Mouse (Mus musculus): Measurements from ENCODE around the gene Sec22c. TPM values are rescaled to one million over a fixed set of nuclear protein-coding genes. Genes with fewer than 3 reads are reported as not detected.
A peak's percentile ranks its signal among the peaks of the same experiment; 100 is the strongest.

Sec22c gene
- 10 to 100 TPM; 31.0 to 32.8 TPM for total RNA-seq (2021)
- long read RNA-seq, experiment 1, partial matches to known transcripts: 0 of 4 reads
- long read RNA-seq, experiment 1, other reads (novel, unspliced or antisense): 3 of 4 reads
- long read RNA-seq, experiment 2, partial matches to known transcripts: 1 of 2 reads
- long read RNA-seq, experiment 2, other reads (novel, unspliced or antisense): 1 of 2 reads

DNA sequence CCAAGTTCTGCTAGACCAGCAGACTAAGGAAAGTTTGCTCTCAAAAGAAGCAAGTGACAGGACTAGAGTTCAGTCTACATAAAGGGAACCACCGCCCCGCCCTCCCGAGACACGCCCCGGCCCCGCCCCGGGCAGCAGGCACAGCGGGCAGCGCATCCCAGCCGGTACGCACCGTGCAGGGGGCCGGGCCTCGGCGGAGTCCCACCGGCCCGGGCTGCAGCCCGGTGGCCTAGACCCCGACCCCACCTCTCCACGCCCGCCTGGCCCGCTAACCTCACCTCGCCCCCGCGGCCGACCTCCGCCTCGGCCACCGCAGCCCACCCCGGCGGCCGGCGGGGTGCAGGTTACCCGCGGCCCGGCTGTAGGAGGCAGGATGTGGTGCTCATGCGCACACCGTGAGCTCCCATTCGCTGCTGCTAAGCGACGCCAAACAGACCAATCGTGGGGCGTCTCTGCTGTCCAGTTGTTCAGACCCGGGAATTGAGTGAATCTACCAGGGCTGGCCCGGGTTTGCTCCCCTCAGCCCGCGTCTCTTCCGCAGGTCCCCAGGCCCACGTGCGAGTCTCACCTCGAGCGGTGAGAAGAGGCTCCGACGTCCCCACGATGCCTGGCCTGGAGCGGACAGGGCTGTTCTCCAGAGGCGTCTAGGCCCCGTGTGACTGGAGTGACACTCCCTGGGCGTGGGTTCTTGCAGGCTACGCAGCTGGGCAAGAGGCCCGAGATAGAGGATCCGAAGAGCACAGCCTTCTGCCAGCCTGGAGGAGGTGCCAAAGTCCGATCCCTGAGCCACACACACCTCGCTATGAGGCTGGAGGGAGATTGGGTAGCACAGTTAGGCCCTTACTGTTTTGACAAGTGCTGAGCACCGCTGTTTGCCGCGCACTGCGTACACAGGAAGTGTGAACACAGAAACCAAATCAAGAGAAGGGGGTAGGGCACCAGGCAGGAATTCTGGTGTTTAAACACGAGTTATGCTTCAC is at the start of gene Sec22c:
Gene Sec22c (minus strand): TSS at position 845 of the 980 bp plus-strand sequence.
- peak; percentile 84 to 88 for DNase-seq (ENCODE audit: extremely low spot score in 1 of 2, low spot score in 2 of 2)
- Histone ChIP-seq H3K27ac (peak within 1 kb of the TSS; percentile 83), H3K4me3 (peak within 1 kb of the TSS; percentile 77)
- intact Hi-C loops (cut with DNase I): no loop called here
- TF ChIP-seq CTCF (IDR thresholded peaks at IDR 0.05): no peak

DNA sequence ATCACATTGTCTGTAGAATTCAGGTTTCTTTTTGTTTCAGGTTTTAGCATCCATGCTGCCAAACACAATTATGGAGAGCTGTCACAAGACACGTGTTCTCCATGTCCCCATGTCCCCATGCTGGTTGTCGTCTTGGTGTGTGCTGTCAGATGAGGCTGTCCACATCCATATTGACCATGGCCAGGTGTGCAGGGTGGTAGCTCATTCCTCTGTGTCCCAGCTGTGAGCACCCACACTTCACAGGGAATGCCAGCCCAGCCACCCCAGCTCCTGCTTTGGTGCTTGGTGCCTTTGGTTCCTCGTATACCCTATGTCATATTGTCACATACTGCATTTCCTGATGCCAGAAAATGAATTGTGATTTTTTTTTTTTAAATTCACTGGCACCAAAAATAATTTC is 49.3 kb upstream of the Sec22c start:
- no peak for TF ChIP-seq CTCF (IDR thresholded peaks at IDR 0.05)
- DNase-seq (ENCODE audit: extremely low spot score in 1 of 2, low spot score in 2 of 2): no peak
- Histone ChIP-seq H3K27ac (no peak overlapping the region), H3K4me3 (no peak overlapping the region)
- intact Hi-C loops (cut with DNase I): no loop called here

DNA sequence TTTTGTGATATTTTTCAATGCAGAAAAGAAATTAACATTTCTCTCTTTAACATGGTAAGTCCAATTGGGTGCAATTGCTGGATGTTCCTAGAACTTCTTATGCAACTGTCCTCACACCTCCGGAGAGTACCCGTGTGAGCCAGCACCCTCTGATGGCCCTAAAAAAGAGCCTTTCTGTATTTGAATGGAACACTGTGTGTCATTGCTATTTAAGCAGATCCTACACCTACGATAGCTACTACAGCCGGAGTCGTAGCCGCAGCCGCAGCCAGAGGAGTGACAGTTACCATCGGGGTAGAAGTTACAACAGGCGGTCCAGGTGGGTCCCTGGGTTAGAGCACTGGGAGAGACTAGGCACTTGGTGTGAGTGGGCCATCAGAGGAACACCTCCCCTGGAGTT is 47.5 kb upstream of the Sec22c start:
- intact Hi-C loops (cut with DNase I): no loop called here
- peak overlapping the region; percentile 66 for H3K27ac ChIP-seq
- H3K4me3 ChIP-seq: no peak overlapping the region
- no peak for TF ChIP-seq CTCF (IDR thresholded peaks at IDR 0.05)
- DNase-seq (ENCODE audit: extremely low spot score in 1 of 2, low spot score in 2 of 2): peak in 1 of 2 experiments; percentile 25

DNA sequence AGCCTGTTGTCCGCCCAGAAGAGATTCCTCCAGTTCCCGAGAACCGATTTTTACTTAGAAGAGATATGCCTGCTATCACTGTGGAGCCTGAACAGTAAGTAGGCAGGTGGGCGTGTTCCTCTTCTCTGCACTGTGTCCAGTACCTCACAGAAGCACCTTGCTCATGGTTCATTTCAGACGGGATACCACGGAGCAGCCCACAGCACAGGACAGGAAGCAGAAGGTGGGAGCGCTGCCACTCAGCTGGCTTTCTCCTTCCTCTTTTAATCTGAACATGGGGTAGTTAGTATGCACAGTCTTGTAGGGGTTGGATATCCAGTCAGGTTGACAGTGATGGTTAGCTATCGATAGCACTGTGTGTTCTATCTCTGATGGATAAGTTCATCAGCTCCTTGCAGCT is 38.8 kb upstream of the Sec22c start:
- Histone ChIP-seq H3K27ac (no peak overlapping the region), H3K4me3 (no peak overlapping the region)
- no peak for DNase-seq (ENCODE audit: extremely low spot score in 1 of 2, low spot score in 2 of 2)
- TF ChIP-seq CTCF (IDR thresholded peaks at IDR 0.05): no peak
- intact Hi-C loops (cut with DNase I): no loop called here

DNA sequence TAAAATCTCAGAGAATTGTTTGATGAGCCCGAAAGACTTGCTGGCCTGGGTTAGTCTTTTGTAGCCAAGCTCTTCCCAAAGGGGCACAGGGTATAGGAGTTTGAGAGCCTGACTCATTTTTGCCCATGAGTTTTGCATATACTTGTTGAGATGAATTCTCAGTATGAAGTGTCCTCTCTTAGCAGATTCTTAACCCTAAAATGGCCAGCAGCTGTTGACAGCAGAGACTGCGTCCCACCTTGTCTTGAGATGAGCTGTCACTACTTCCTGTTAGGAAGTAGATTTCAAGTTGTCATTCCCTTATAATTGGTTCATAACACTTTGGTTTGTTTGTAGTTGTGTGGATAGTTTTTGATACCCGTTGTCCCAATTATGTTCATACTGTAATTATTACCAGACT is 35.9 kb upstream of the Sec22c start:
- intact Hi-C loops (cut with DNase I): no loop called here
- no peak for TF ChIP-seq CTCF (IDR thresholded peaks at IDR 0.05)
- no peak overlapping the region for H3K27ac ChIP-seq
- no peak for DNase-seq (ENCODE audit: extremely low spot score in 1 of 2, low spot score in 2 of 2)
- no peak overlapping the region for H3K4me3 ChIP-seq

DNA sequence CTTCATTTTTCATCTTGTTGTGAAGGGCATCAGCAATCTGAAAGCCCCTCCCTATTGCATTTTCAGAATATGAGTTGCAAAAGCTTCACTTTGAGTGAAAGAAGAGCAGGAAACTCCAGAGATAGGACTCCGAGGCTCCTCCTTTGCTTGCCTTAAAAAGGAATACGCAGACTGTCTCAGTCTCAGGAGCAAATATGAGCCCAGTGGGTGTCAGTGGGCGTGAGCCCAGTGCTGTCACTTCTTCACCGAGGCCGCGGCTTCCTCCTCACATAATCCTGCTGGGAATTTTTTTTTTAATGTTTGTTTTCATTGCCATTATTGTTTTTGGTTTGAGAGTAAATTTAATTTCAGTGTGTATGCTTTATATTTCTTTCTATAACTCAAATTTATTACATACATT is 35.2 kb upstream of the Sec22c start:
- no peak for TF ChIP-seq CTCF (IDR thresholded peaks at IDR 0.05)
- no peak overlapping the region for H3K4me3 ChIP-seq

DNA sequence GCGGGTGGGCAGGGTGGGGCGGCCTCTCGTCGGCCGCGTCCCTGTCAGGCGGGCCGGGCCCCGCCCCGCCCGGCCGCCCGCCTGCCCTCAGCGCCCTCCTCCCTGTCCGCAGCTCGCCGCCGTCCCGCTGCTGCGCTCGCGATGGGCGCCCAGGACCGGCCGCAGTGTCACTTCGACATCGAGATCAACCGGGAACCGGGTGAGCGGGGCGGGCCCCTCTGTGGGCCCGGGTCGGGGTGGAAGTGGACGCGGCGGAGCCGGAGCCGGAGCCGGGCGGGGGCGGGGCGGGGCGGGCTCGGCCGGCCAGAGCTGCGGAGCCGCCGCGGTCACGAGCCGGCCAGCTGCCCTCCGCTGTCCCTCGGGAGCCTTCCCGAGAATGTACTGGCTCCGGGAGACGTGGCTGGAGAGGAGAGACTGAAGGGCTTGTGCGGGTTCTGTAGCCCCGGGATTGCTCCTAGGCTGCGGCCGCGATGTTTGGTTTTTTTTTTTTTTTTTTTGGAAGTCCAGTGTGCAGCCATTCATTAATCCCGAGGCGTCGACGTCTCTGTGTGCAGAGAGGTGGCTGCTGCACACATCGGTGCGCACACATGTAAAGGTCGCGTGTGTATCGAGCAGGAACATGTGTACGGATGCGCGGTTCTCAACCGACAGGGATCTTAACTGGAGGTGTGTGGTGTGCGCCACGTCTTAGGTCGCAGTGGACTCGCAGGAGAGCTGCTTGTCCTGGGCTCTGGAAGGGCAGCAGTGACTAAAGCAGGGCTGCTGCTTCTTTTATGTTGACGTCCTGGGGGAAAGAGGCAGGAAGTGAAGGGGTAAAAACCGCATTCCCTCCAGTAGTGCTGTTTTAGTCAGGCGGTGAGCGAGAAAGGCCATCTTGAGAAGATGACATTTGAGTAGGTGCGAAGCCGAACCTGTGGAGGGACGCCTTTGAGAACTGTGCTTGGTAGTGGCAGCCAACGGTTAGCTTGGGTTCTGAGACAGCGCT is 14.3 kb upstream of the Sec22c start:
- no peak for DNase-seq (ENCODE audit: extremely low spot score in 1 of 2, low spot score in 2 of 2)
- Histone ChIP-seq H3K27ac (peak overlapping the region; percentile 84), H3K4me3 (peak overlapping the region; percentile 77)
- intact Hi-C loops (cut with DNase I): no loop called here
- no peak for TF ChIP-seq CTCF (IDR thresholded peaks at IDR 0.05)

More for the DNA sequence above, 35.2 kb upstream of the Sec22c start:
- DNase-seq (ENCODE audit: extremely low spot score in 1 of 2, low spot score in 2 of 2): no peak
- intact Hi-C loops (cut with DNase I): no loop called here
- no peak overlapping the region for H3K27ac ChIP-seq

DNA sequence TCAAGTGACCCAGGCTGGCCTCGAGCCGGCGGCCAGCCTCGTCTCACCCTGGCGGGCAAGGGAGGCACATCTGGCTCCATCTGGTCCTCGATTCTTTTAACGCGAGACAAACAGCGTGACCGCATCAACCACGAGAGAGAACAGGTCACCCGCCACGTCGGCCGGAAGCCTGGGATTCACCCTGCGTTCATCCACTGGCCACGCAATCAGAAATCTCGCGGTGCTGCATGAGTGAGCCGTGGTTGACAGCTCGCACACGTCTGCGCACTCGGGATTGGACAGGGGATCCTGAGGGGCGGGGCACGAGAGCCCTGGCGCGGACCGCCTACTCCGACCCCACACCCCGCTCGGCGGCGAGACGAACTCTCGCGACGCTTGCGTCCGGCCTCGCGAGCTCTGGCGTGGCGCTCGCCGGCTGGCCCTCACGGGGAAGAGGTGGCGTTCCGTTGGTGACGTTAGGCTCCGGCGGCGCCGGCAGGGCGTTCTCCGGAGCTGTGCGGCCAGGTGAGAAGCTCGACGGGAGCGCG is 13.6 kb upstream of the Sec22c start, which contains the start of gene Nktr:
Gene Nktr (plus strand): TSS at position 378 of the 527 bp plus-strand sequence.
- H3K4me3 ChIP-seq: peak within 1 kb of the TSS; percentile 77
- intact Hi-C loops (cut with DNase I): no loop called here
- peak within 1 kb of the TSS; percentile 97 for H3K27ac ChIP-seq
- peak; percentile 98 for DNase-seq (ENCODE audit: extremely low spot score in 1 of 2, low spot score in 2 of 2)
- peak; percentile 16 for TF ChIP-seq CTCF (IDR thresholded peaks at IDR 0.05)

DNA sequence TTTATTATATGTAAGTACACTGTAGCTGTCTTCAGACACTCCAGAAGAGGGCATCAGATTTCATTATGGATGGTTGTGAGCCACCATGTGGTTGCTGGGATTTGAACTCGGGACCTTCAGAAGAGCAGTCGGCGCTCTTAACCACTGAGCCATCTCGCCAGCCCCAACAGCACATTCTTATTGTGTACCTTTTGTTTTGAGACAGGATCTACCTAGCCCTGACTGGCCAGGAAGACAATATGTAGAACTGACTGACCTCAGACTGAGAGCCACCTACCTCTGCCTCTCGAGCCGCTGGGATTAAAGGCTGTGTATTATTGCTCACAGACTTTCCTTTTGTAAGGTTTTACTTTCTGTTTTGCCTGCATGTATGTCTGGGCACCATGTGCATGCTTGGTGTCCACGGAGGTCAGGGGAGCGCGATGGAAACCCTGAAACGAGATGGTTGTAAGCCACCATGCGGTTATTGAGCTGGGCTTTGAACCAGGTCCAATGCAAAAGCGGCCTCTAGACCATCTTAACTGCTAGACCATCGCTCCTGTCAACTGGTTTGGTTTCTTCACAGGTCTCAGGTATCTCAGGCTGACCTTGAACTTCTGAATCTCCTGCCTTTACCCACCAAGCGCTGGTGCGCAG is 12.9 kb upstream of the Sec22c start:
- TF ChIP-seq CTCF (IDR thresholded peaks at IDR 0.05): no peak
- DNase-seq (ENCODE audit: extremely low spot score in 1 of 2, low spot score in 2 of 2): no peak
- Histone ChIP-seq H3K4me3 (peak overlapping the region; percentile 77), H3K27ac (peak overlapping the region; percentile 97)
- intact Hi-C loops (cut with DNase I): no loop called here

DNA sequence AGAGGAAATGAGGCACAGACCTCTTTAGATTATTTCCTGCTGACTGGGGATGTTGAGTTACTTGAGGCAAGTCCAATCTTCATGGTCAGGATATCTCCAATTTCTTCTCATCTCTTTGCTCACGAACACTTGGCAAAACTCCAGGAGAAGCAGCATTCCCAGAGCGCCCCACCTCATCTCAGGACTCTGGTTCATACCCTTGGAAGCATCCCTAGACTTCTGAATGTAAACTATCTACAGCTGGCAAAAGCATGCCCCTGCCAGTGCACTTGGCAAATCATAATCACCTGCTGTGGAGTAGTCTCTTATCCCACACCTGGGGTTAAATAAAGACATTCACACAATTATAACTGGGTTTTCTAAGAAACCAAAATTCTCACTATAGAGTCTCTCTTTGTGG is 11.8 kb upstream of the Sec22c start:
- no peak overlapping the region for H3K27ac ChIP-seq
- H3K4me3 ChIP-seq: no peak overlapping the region
- intact Hi-C loops (cut with DNase I): no loop called here
- TF ChIP-seq CTCF (IDR thresholded peaks at IDR 0.05): no peak
- DNase-seq (ENCODE audit: extremely low spot score in 1 of 2, low spot score in 2 of 2): no peak

DNA sequence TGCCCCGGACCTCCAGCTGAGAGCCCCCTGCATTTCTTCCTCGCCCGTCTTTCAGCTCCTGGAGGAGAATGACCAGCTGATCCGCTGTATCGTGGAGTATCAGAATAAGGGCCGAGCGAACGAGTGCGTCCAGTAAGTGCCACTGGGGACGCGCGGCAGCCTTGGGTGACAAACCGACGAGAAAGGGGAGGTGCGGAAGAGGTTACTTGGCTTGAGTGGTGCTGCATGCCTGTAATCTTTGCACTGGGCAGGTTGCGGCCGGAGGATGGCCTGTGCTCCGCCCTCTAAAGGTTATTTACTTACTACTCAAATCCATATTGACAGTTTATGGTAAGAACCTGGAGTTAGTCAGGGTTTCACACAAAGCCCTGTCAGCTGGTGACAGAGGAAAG is 5.3 kb upstream of the Sec22c start:
- no peak for TF ChIP-seq CTCF (IDR thresholded peaks at IDR 0.05)
- intact Hi-C loops (cut with DNase I): no loop called here
- H3K27ac ChIP-seq: peak overlapping the region; percentile 99
- no peak for DNase-seq (ENCODE audit: extremely low spot score in 1 of 2, low spot score in 2 of 2)
- H3K4me3 ChIP-seq: peak overlapping the region; percentile 80

All from left cerebral cortex, adult 2 months (tissue).